22 mouse cellular contexts compared by ENCODE assay signal in genomic region chr6:15373621-15374020, GRCm38 (mm10).
A peak's percentile ranks its signal among the peaks of the same experiment; 100 is the strongest.
DNase-seq lines count a peak whose midpoint lies in the region; ATAC-seq and TF ChIP-seq lines count a peak whose summit lies in the region.
"Had no signal": no experiment of that assay in that cellular context is flagged by ENCODE, and none has a peak within 500 bp of the region (broad histone marks: within the 10 kb centered on the region; RNA-seq: fewer than 3 reads in every experiment).

No protein-coding gene starts in this region.

- peak; percentile 25 for DNase-seq in kidney, adult 2 months
- no peak for DNase-seq in kidney, postnatal 25 days
- DNase-seq in lung, postnatal 4 days = no peak
- peak; percentile 31 for DNase-seq in midbrain, embryonic 14.5 days
- DNase-seq in thymus, postnatal 14 days = no peak
- DNase-seq: adrenal gland, adult 8-10 months; adrenal gland, postnatal 36 days; cerebellum, adult 11 months; cerebellum, adult 8-10 months; cerebellum, postnatal 14 days; embryo, embryonic 11 days; gastrocnemius, postnatal 10 days; heart, adult 18-20 months; heart, postnatal 10 days; heart, postnatal 4 days had no signal

- TF ChIP-seq POLR2A in kidney, adult 2 months (IDR thresholded peaks at IDR 0.05; ENCODE audit: low read depth, low read length) = no peak

- H3K9me3 ChIP-seq in lung, embryonic 15.5 days = no peaks in the 10 kb centered on the region
- no peaks in the 10 kb centered on the region for H3K9me3 ChIP-seq in midbrain, embryonic 14.5 days (ENCODE audit: control insufficient read depth, low read length)
- H3K9me3 ChIP-seq in midbrain, embryonic 15.5 days = no peaks in the 10 kb centered on the region
- H3K9me3 ChIP-seq: embryonic facial prominence, embryonic 12.5 days; forebrain, embryonic 12.5 days; heart, embryonic 10.5 days; hindbrain, embryonic 15.5 days had no signal

- H3K4me3 ChIP-seq in kidney, adult 2 months (ENCODE audit: insufficient read depth, low read depth, low read length) = no peak overlapping the region
- no peak overlapping the region for H3K4me3 ChIP-seq in lung, embryonic 15.5 days
- no peak overlapping the region for H3K4me3 ChIP-seq in midbrain, embryonic 14.5 days (replicated peaks; ENCODE audit: low read depth, low read length)
- no peak overlapping the region for H3K4me3 ChIP-seq in midbrain, embryonic 15.5 days
- H3K4me3 ChIP-seq: embryonic facial prominence, embryonic 12.5 days; forebrain, embryonic 12.5 days; heart, embryonic 10.5 days; hindbrain, embryonic 15.5 days had no signal

- peaks cover 4% of the 10 kb centered on the region; the same call in 1 of the 2 replicates for H3K4me1 ChIP-seq in kidney, adult 2 months (ENCODE audit: control insufficient read depth, insufficient read depth, low read length)
- no peaks in the 10 kb centered on the region for H3K4me1 ChIP-seq in lung, embryonic 15.5 days
- H3K4me1 ChIP-seq in midbrain, embryonic 14.5 days (ENCODE audit: control insufficient read depth, insufficient read depth, low read length) = peaks cover 25% of the 10 kb centered on the region
- peaks cover 17% of the 10 kb centered on the region for H3K4me1 ChIP-seq in midbrain, embryonic 15.5 days
- H3K4me1 ChIP-seq: heart, embryonic 10.5 days had no signal

- TF ChIP-seq CTCF in kidney, adult 2 months (conservative IDR thresholded peaks at IDR 0.05; ENCODE audit: insufficient read depth, insufficient read length, low read depth, low read length) = no peak

- 0 out of 2 replicates have a peak, but pooled peaks have one; percentile 49 for ATAC-seq in lung, embryonic 15.5 days (ENCODE audit: borderline replicate concordance, extremely low read depth, low FRiP score, low TSS enrichment)
- no peak for ATAC-seq in midbrain, embryonic 14.5 days (ENCODE audit: low FRiP score, low TSS enrichment)
- ATAC-seq in midbrain, embryonic 15.5 days (replicated peaks) = no peak
- ATAC-seq: forebrain, embryonic 16.5 days had no signal

- 72% methylated on average over 3 of the region's 3 CpGs for WGBS in kidney, adult 2 months
- WGBS in lung, embryonic 15.5 days = 46% methylated on average over 3 of the region's 3 CpGs
- WGBS in midbrain, embryonic 14.5 days = 54% methylated on average over 3 of the region's 3 CpGs
- 44% methylated on average over 3 of the region's 3 CpGs for WGBS in midbrain, embryonic 15.5 days

- no peaks in the 10 kb centered on the region for H3K27me3 ChIP-seq in kidney, adult 2 months (replicated peaks; ENCODE audit: control insufficient read depth, insufficient read depth, low read length)
- H3K27me3 ChIP-seq in lung, embryonic 15.5 days = no peaks in the 10 kb centered on the region
- no peaks in the 10 kb centered on the region for H3K27me3 ChIP-seq in midbrain, embryonic 14.5 days (ENCODE audit: control insufficient read depth, insufficient read depth, low read length)
- no peaks in the 10 kb centered on the region for H3K27me3 ChIP-seq in midbrain, embryonic 15.5 days (replicated peaks)
- H3K27me3 ChIP-seq: embryonic facial prominence, embryonic 12.5 days; forebrain, embryonic 12.5 days; hindbrain, embryonic 15.5 days had no signal

- no peak overlapping the region for H3K9ac ChIP-seq in lung, embryonic 15.5 days
- no peak overlapping the region for H3K9ac ChIP-seq in midbrain, embryonic 14.5 days (replicated peaks; ENCODE audit: low read length)
- H3K9ac ChIP-seq in midbrain, embryonic 15.5 days = no peak overlapping the region
- H3K9ac ChIP-seq: embryonic facial prominence, embryonic 12.5 days; forebrain, embryonic 12.5 days; hindbrain, embryonic 15.5 days had no signal

- H3K4me2 ChIP-seq in lung, embryonic 15.5 days = no peak overlapping the region
- no peak overlapping the region for H3K4me2 ChIP-seq in midbrain, embryonic 14.5 days (ENCODE audit: low read length)
- no peak overlapping the region for H3K4me2 ChIP-seq in midbrain, embryonic 15.5 days
- H3K4me2 ChIP-seq: embryonic facial prominence, embryonic 12.5 days; forebrain, embryonic 12.5 days; hindbrain, embryonic 15.5 days had no signal

- H3K27ac ChIP-seq in kidney, adult 2 months (ENCODE audit: insufficient read depth, low read depth, low read length) = no peak overlapping the region
- H3K27ac ChIP-seq in lung, embryonic 15.5 days = no peak overlapping the region
- no peak overlapping the region for H3K27ac ChIP-seq in midbrain, embryonic 14.5 days (replicated peaks; ENCODE audit: low read depth, low read length)
- H3K27ac ChIP-seq in midbrain, embryonic 15.5 days = no peak overlapping the region
- H3K27ac ChIP-seq: embryonic facial prominence, embryonic 12.5 days; forebrain, embryonic 12.5 days; heart, embryonic 10.5 days; hindbrain, embryonic 15.5 days had no signal

- no peaks in the 10 kb centered on the region for H3K36me3 ChIP-seq in kidney, adult 2 months (ENCODE audit: control insufficient read depth, insufficient read depth, low read length)
- no peaks in the 10 kb centered on the region for H3K36me3 ChIP-seq in lung, embryonic 15.5 days
- H3K36me3 ChIP-seq in midbrain, embryonic 14.5 days (ENCODE audit: control insufficient read depth, insufficient read depth, low read length) = no peaks in the 10 kb centered on the region
- H3K36me3 ChIP-seq in midbrain, embryonic 15.5 days (replicated peaks) = no peaks in the 10 kb centered on the region
- H3K36me3 ChIP-seq: embryonic facial prominence, embryonic 12.5 days; forebrain, embryonic 12.5 days; heart, embryonic 10.5 days; hindbrain, embryonic 15.5 days had no signal

Comparison
In these comparisons a context has a peak if more than half of its experiments do, and no peak if none do; other contexts are left out.
1. DNase-seq: peak in kidney, adult 2 months (single experiment) and midbrain, embryonic 14.5 days (single experiment); none in kidney, postnatal 25 days (0 of 2), lung, postnatal 4 days (0 of 2) and thymus, postnatal 14 days (single experiment).